Mouse (Mus musculus) hindbrain, embryonic 13.5 days (tissue): ENCODE results near the gene Gm10670. TPM values are rescaled to one million over a fixed set of nuclear protein-coding genes. Genes with fewer than 3 reads are reported as not detected.
"Not testable (repeated sequence)": the region's sequence is repeated elsewhere in the genome, so short reads cannot be mapped to it uniquely, and the experiment has no call there.

Experiments
- ATAC-seq: fragments of 200-750 bp; cut with Nextera tagmentation; 2 replicates; pipeline ENCODE4 v1.8.0; 2017; ENCODE audit warnings: moderate TSS enrichment; ENCODE audit not compliant: low FRiP score
- H3K27ac ChIP-seq: fragments of 300-500 bp; sonication (generic); 2 replicates; pipeline ENCODE4 v1.5.1; 2015; ENCODE audit warnings: inconsistent platforms, mild to moderate bottlenecking, moderate library complexity
- H3K27me3 ChIP-seq: fragments of 300-500 bp; sonication (generic); 2 replicates; pipeline ENCODE4 v1.6.1; 2015; ENCODE audit warnings: mild to moderate bottlenecking, inconsistent platforms
- H3K36me3 ChIP-seq: fragments of 300-500 bp; sonication (generic); 2 replicates; pipeline ENCODE4 v1.6.1; 2015; ENCODE audit warnings: mild to moderate bottlenecking, inconsistent platforms
- H3K4me1 ChIP-seq: fragments of 300-500 bp; sonication (generic); replicated peaks from 2 replicates; pipeline ENCODE4 v1.6.1; 2015; ENCODE audit warnings: inconsistent platforms
- H3K4me2 ChIP-seq: fragments of 300-500 bp; sonication (generic); 2 replicates; pipeline ENCODE4 v1.6.1; 2015; ENCODE audit warnings: inconsistent platforms, mild to moderate bottlenecking, moderate library complexity
- H3K4me3 ChIP-seq: fragments of 300-500 bp; sonication (generic); 2 replicates; pipeline ENCODE4 v1.5.1; 2015; ENCODE audit warnings: mild to moderate bottlenecking, inconsistent platforms
- H3K9ac ChIP-seq: fragments of 300-500 bp; sonication (generic); 2 replicates; pipeline ENCODE4 v1.6.1; 2015; ENCODE audit warnings: mild to moderate bottlenecking, inconsistent platforms
- H3K9me3 ChIP-seq: fragments of 300-500 bp; sonication (generic); 2 replicates; pipeline ENCODE4 v1.6.1; 2016; ENCODE audit warnings: inconsistent platforms
- WGBS: fragments of 180-500 bp; shearing (Covaris S2); methylation state at CpG from one replicate; pipeline ENCODE4 v1.1.7; 2015; 5-methylcytosine and 5-hydroxymethylcytosine counted together
- polyA plus RNA-seq: library from polyadenylated mRNA; unstranded; fragments of >200 nt; fragmentation: Nextera tagmentation; extraction: Ambion mirVana; gene quantifications from 2 replicates; pipeline ENCODE4 v1.2.1, GENCODE M21; 2015

Gm10670 gene
- not detected in 2 replicates for polyA plus RNA-seq

GRCm38 (mm10) chr7:20474825-20475224, at the start of gene Gm10670:
Gm10670 (minus strand) TSS chr7:20474925.
- not testable (repeated sequence) for H3K4me3 ChIP-seq, H3K4me1 ChIP-seq, H3K9me3 ChIP-seq, H3K9ac ChIP-seq, H3K4me2 ChIP-seq, H3K27ac ChIP-seq, H3K27me3 ChIP-seq, ATAC-seq, H3K36me3 ChIP-seq
- no CpG with 5 or more reads among the region's 5 CpGs for WGBS

GRCm38 (mm10) chr7:20510434-20510833, 35.7 kb upstream of the Gm10670 start, which contains the start of gene Vmn1r103:
Vmn1r103 (minus strand) TSS chr7:20510534.
- H3K9ac ChIP-seq, H3K27ac ChIP-seq, ATAC-seq, H3K27me3 ChIP-seq, H3K4me1 ChIP-seq, H3K36me3 ChIP-seq, H3K4me2 ChIP-seq, H3K4me3 ChIP-seq, H3K9me3 ChIP-seq: not testable (repeated sequence)
- WGBS, result 40% methylated on average over 1 of the region's 3 CpGs

GRCm38 (mm10) chr7:20442493-20442892, 32.2 kb downstream of the Gm10670 start, which contains the start of gene Vmn1r101:
Vmn1r101 (minus strand) TSS chr7:20442593.
- H3K4me2 ChIP-seq, H3K9ac ChIP-seq, H3K36me3 ChIP-seq, H3K9me3 ChIP-seq, H3K27ac ChIP-seq, H3K27me3 ChIP-seq, H3K4me3 ChIP-seq, H3K4me1 ChIP-seq, ATAC-seq: not testable (repeated sequence)
- WGBS, result no CpG with 5 or more reads among the region's 2 CpGs

Other genes starting within 250 kb of the Gm10670 start
- not detected in 2 replicates for gene Gm4498, start 241.1 kb downstream of the Gm10670 start, polyA plus RNA-seq
- gene Gm5890, start 212.1 kb downstream of the Gm10670 start, polyA plus RNA-seq, result not detected in 2 replicates
- not detected in 2 replicates for gene Gm4133, start 140.9 kb downstream of the Gm10670 start, polyA plus RNA-seq
- not detected in 2 replicates for gene Gm5728, start 99.5 kb downstream of the Gm10670 start, polyA plus RNA-seq
- gene Vmn1r100, start 57.0 kb downstream of the Gm10670 start, polyA plus RNA-seq, result not detected in 2 replicates
- gene Vmn1r101, start 32.3 kb downstream of the Gm10670 start, polyA plus RNA-seq, result not detected in 2 replicates
- not detected in 2 replicates for gene Vmn1r103, start 35.6 kb upstream of the Gm10670 start, polyA plus RNA-seq
- gene Vmn1r104, start 58.9 kb upstream of the Gm10670 start, polyA plus RNA-seq, result not detected in 2 replicates
- not detected in 2 replicates for gene Gm5726, start 70.8 kb upstream of the Gm10670 start, polyA plus RNA-seq
- gene Gm4141, start 101.3 kb upstream of the Gm10670 start, polyA plus RNA-seq, result not detected in 2 replicates
- gene Gm4513, start 124.1 kb upstream of the Gm10670 start, polyA plus RNA-seq, result not detected in 2 replicates
- not detected in 2 replicates for gene Vmn1r107, start 194.0 kb upstream of the Gm10670 start, polyA plus RNA-seq
- gene Vmn1r111, start 228.3 kb upstream of the Gm10670 start, polyA plus RNA-seq, result not detected in 2 replicates